1 mouse cellular context compared by ENCODE assay signal in the genomic region with DNA sequence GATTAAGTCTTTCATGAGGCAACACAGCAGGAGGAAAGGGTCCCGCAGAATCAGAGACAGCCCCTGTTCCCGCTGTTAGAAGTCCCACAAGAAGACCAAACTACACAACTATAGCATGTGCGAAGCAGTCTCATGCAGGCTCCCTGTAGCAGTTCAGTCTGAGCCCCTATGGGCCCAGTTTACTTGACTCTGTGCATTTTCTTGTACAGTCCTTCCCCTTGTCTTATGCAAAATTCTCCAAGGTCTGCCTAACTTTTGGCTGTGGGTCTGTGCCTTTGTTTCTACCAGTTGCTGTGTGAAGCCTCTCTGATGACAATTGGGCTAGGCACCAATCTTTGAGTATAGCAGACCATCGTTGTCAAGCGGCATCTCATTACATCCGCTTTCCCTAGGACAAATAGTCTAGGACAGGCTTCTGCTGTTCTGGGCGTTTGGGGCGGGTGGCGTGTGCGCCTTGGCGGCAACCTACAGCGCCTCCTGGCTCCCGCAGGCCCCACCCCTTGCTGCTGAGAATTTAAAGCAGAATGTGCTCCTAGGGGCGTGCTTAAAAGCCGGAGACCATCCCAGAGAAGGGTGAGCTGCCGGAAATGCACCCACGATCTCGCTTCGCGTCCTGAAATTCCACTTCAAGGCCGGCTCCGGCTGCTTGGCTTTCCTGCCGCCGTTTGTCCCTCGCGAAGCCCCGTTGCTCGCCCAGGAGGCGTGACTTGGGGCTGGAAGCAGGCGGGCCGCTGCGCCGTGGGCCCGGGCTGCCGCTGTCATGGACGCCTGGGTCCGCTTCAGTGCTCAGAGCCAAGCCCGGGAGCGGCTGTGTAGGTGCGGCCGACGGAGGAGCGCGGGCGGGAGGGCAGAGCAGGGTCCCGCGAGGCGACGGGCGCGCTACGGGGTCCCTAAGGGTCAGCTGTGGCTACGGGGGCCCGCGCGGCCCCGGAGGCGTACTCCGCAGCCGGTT.
TF ChIP-seq lines count a peak whose summit lies in the region.

Gene Pex11b (plus strand): TSS at position 449 of the 952 bp plus-strand sequence.
Gene Gm42957 (plus strand): TSS at position 547 of the 952 bp plus-strand sequence.

TF ChIP-seq in CH12.LX, 34 proteins besides CTCF, POLR2A, EP300 and RAD21 (continued from another document):
- TF ChIP-seq USF2 (conservative IDR thresholded peaks at IDR 0.05; ENCODE audit: low read depth, low read length) (no peak), MAX (IDR thresholded peaks at IDR 0.05; ENCODE audit: low read length) (peak; percentile 37; the same call in 1 of the 2 replicates), SMC3 (IDR thresholded peaks at IDR 0.05; ENCODE audit: low read depth, low read length) (no peak), POLR2AphosphoS2 (IDR thresholded peaks at IDR 0.05; ENCODE audit: low read depth, low read length) (peak; percentile 81; the same call in 1 of the 2 replicates), ELF1 (IDR thresholded peaks at IDR 0.05; ENCODE audit: low read depth, low read length) (peak; percentile 51; the same call in 1 of the 2 replicates), CHD2 (IDR thresholded peaks at IDR 0.05; ENCODE audit: low read length) (no peak), MYC (IDR thresholded peaks at IDR 0.05; ENCODE audit: low read depth, low read length) (peak; percentile 64), NELFE (IDR thresholded peaks at IDR 0.05; ENCODE audit: low read depth, low read length) (peak; percentile 75), E2F4 (IDR thresholded peaks at IDR 0.05; ENCODE audit: insufficient replicate concordance, low read depth, low read length) (no peak), ETS1 (conservative IDR thresholded peaks at IDR 0.05; ENCODE audit: low read depth, low read length) (no peak), HCFC1 (IDR thresholded peaks at IDR 0.05; ENCODE audit: low read depth, low read length) (peak; percentile 76), TCF12 (IDR thresholded peaks at IDR 0.05; ENCODE audit: low read depth, low read length) (peak; percentile 66), NRF1 (IDR thresholded peaks at IDR 0.05; ENCODE audit: low read depth, low read length) (peak; percentile 38; the same call in 1 of the 2 replicates), ZMIZ1 (IDR thresholded peaks at IDR 0.05; ENCODE audit: low read depth, low read length) (peak; percentile 28; the same call in 1 of the 2 replicates), MEF2A (IDR thresholded peaks at IDR 0.05; ENCODE audit: borderline replicate concordance, low read depth, low read length) (peak; percentile 44; the same call in 1 of the 2 replicates), PAX5 (IDR thresholded peaks at IDR 0.05; ENCODE audit: low read length) (no peak), BHLHE40 (IDR thresholded peaks at IDR 0.05; ENCODE audit: low read depth, low read length) (0 out of 2 replicates have a peak, but pooled peaks have one; percentile 18)
